Mouse (Mus musculus): ENCODE measurements at regions not wholly inside any gene's neighbourhood (a gene's known extent, or its start where the extent isn't known, plus 50 kb on each side); places are given as distances from the start of the nearest gene placed in this dataset.

- ATAC-seq (replicated peaks; ENCODE audit: poor library complexity): 0 out of 2 replicates have a peak, but pooled peaks have one; percentile 30
These were observed 225.2 kb upstream of the Spdye4c start for GRCm38 (mm10) chr2:128365775-128366174.

GRCm38 (mm10) chr2:128367266-128368150 lies 223.5 kb upstream of the Spdye4c start:
- ATAC-seq (replicated peaks; ENCODE audit: poor library complexity): no peak

- ATAC-seq (replicated peaks; ENCODE audit: poor library complexity): no peak
These were observed 222.3 kb upstream of the Spdye4c start for GRCm38 (mm10) chr2:128368534-128369273.

- no peak for ATAC-seq (replicated peaks; ENCODE audit: poor library complexity)
These were observed 220.2 kb upstream of the Spdye4c start for GRCm38 (mm10) chr2:128370821-128371220.

GRCm38 (mm10) chr2:128372204-128372603 lies 218.8 kb upstream of the Spdye4c start:
- no peak for ATAC-seq (replicated peaks; ENCODE audit: poor library complexity)

- peak; percentile 91 for ATAC-seq (replicated peaks; ENCODE audit: poor library complexity)
These were observed 217.4 kb upstream of the Spdye4c start for GRCm38 (mm10) chr2:128373363-128374252.

GRCm38 (mm10) chr2:128374253-128374566 lies 216.8 kb upstream of the Spdye4c start:
- ATAC-seq (replicated peaks; ENCODE audit: poor library complexity): peak; percentile 38

GRCm38 (mm10) chr2:128374926-128375325 lies 216.1 kb upstream of the Spdye4c start:
- ATAC-seq (replicated peaks; ENCODE audit: poor library complexity): no peak

- ATAC-seq (replicated peaks; ENCODE audit: poor library complexity): no peak
These were observed 215.2 kb upstream of the Spdye4c start for GRCm38 (mm10) chr2:128375827-128376226.

GRCm38 (mm10) chr2:128377176-128377575 lies 213.8 kb upstream of the Spdye4c start:
- no peak for ATAC-seq (replicated peaks; ENCODE audit: poor library complexity)

- ATAC-seq (replicated peaks; ENCODE audit: poor library complexity): no peak
These were observed 213.3 kb upstream of the Spdye4c start for GRCm38 (mm10) chr2:128377680-128378079.

- ATAC-seq (replicated peaks; ENCODE audit: poor library complexity): no peak
These were observed 212.6 kb upstream of the Spdye4c start for GRCm38 (mm10) chr2:128378456-128378855.

GRCm38 (mm10) chr2:128379151-128379550 lies 211.9 kb upstream of the Spdye4c start:
- ATAC-seq (replicated peaks; ENCODE audit: poor library complexity): no peak

- no peak for ATAC-seq (replicated peaks; ENCODE audit: poor library complexity)
These were observed 211.5 kb upstream of the Spdye4c start for GRCm38 (mm10) chr2:128379554-128379953.

- no peak for ATAC-seq (replicated peaks; ENCODE audit: poor library complexity)
These were observed 210.4 kb upstream of the Spdye4c start for GRCm38 (mm10) chr2:128380581-128380980.

GRCm38 (mm10) chr2:128381684-128382205 lies 209.3 kb upstream of the Spdye4c start:
- no peak for ATAC-seq (replicated peaks; ENCODE audit: poor library complexity)

GRCm38 (mm10) chr2:128382473-128382872 lies 208.5 kb upstream of the Spdye4c start:
- no peak for ATAC-seq (replicated peaks; ENCODE audit: poor library complexity)

GRCm38 (mm10) chr2:128384612-128385011 lies 206.4 kb upstream of the Spdye4c start:
- no peak for ATAC-seq (replicated peaks; ENCODE audit: poor library complexity)

- no peak for ATAC-seq (replicated peaks; ENCODE audit: poor library complexity)
These were observed 204.0 kb upstream of the Spdye4c start for GRCm38 (mm10) chr2:128386846-128387621.

GRCm38 (mm10) chr2:128387851-128388471 lies 203.0 kb upstream of the Spdye4c start:
- ATAC-seq (replicated peaks; ENCODE audit: poor library complexity): peak; percentile 42

Measured in megakaryocyte progenitor cell, adult 5-6 weeks (primary cell).